Mouse (Mus musculus) embryonic fibroblast, embryonic 13.5 days (primary cell): ENCODE measurements around the gene Dmrtb1.

Experiments
- CTCF ChIP-seq: IDR thresholded peaks from 2 replicates; pipeline ENCODE4 v1.5.1; 2011; ENCODE audit warnings: mild to moderate bottlenecking, control low read depth, low read length, moderate library complexity, borderline replicate concordance; ENCODE audit not compliant: insufficient read depth
- POLR2A ChIP-seq: IDR thresholded peaks from 2 replicates; pipeline ENCODE4 v1.6.1; 2011; ENCODE audit warnings: low read depth, mild to moderate bottlenecking, control low read depth, low read length, moderate library complexity

DNA sequence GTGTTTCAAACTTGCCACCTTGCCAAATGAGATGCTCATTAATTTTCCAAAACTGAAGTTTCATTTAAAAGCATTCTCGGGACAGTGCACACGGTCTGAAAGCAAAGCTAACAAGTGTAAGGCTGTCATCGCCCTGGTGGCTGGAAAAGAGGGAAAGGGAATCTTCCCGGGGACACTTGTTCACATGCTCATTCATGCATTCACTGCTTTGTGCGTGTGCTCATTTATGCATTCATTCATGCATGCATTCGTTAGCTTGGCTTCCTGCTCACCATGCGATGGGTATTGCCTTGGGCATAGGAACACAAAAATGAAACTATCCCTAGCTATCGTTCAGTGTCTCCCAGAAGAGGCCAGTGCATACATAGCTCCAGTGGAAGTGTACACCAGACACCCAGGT, 34.7 kb upstream of the Dmrtb1 start:
- TF ChIP-seq POLR2A (no peak), CTCF (no peak)
